Mouse (Mus musculus): ENCODE results near the gene Spaca9. TPM values are rescaled to one million over a fixed set of nuclear protein-coding genes. Genes with fewer than 3 reads are reported as not detected.

Gene Spaca9
- polyA plus RNA-seq, 1 experiment from 2014 or later: 2.1 TPM

DNA sequence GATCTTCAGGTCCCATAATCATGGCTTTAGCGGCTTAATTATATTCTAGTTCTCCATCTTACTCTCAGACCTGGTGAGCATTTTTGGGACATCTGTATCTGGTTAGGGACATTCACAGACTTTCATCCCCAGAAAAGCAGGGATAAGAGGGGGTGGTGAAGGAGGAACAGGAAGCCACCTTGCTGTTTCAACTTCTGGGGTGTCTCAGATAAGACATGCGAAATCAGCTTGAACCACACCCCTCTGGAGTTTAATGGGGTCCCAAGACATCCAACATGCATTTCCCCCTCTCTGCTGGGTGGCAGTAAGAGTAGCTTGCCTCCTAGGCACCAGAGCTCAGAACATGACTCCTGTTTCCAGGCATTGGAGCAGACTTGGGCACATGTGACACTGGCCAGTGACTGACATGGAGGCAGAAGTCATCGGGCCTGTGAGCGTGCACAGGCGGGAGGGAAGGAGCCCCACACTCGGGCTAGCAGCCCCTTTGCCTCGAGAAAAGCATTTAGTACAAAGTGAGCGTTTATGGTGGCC is 6.6 kb upstream of the Spaca9 start:
- ATAC-seq (ENCODE audit: low FRiP score): no peak
- Histone ChIP-seq H3K27me3 (0 out of 2 replicates have a peak, but pooled peaks cover 3% of the 10 kb centered on the region), H3K4me1 (0 out of 2 replicates have a peak, but pooled peaks cover 9% of the 10 kb centered on the region), H3K9me3 (replicated peaks) (no peaks in the 10 kb centered on the region), H3K36me3 (no peaks in the 10 kb centered on the region), H3K4me3 (no peak overlapping the region), H3K4me2 (replicated peaks) (no peak overlapping the region), H3K27ac (no peak overlapping the region), H3K9ac (no peak overlapping the region)
- 73% methylated on average over 8 of the region's 8 CpGs for whole genome bisulfite sequencing

DNA sequence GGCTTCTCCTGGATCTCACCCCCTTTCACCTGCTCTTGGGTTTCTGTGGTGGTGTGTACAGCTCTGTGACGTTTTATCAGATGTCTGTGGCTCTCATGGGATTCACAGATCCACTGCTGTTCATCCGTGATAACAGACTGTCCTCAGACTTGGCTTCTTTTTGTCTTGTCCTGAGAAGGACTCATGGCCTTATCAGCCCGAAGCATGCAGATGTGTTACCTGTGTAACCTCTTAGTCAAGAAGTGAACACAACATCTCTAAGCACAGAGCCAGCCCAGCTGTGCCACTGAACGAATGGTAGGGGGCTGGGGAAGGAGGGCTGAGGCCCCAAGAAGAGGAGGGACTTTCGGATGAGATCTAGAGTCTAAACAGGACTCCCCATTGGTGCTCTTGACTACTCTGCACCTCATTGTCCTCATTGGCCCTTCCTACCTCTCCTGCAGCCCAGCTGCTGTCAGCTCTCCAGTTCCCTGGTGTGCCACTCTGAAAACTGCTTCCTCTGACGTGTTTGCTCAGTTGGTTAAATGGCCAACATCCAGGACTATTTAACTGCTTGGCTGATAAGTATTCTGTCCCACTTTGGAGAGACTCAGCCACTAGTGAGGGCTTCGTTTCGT is 2.2 kb upstream of the Spaca9 start:
- Histone ChIP-seq H3K4me3 (no peak overlapping the region), H3K27me3 (peaks cover 9% of the 10 kb centered on the region; the same call in 1 of the 2 replicates), H3K9ac (no peak overlapping the region), H3K4me1 (peaks cover 14% of the 10 kb centered on the region), H3K36me3 (no peaks in the 10 kb centered on the region), H3K4me2 (replicated peaks) (no peak overlapping the region), H3K9me3 (replicated peaks) (no peaks in the 10 kb centered on the region), H3K27ac (no peak overlapping the region)
- 70% methylated on average over 8 of the region's 8 CpGs for WGBS
- ATAC-seq (ENCODE audit: low FRiP score): no peak

DNA sequence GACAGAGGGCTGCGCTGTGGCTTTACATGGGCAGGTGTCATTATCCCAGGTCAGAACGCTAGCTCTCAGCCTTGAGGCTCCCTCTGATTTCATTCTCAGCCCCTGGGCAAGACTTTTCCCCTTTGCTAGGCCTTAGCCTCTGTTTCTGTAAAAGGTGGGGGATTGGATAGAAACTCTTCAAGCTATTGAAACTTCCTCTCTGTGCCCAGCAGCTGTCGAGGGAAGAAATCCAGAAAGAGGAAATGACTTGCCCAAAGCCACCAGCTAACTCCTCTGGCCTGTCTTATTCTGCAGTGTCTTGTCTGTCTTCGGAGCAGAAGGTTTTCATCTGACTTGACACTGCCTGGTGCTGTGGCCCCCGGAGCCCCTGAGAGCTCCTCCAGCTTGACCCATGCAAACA is 961 bp downstream of the Spaca9 start:
- ATAC-seq (ENCODE audit: low FRiP score): no peak
- Histone ChIP-seq H3K27me3 (peaks cover 9% of the 10 kb centered on the region; the same call in 1 of the 2 replicates), H3K27ac (no peak overlapping the region), H3K36me3 (no peaks in the 10 kb centered on the region), H3K4me2 (replicated peaks) (no peak overlapping the region), H3K4me3 (no peak overlapping the region), H3K4me1 (peaks cover 14% of the 10 kb centered on the region), H3K9me3 (replicated peaks) (no peaks in the 10 kb centered on the region), H3K9ac (no peak overlapping the region)
- WGBS: 84% methylated on average over 5 of the region's 5 CpGs

DNA sequence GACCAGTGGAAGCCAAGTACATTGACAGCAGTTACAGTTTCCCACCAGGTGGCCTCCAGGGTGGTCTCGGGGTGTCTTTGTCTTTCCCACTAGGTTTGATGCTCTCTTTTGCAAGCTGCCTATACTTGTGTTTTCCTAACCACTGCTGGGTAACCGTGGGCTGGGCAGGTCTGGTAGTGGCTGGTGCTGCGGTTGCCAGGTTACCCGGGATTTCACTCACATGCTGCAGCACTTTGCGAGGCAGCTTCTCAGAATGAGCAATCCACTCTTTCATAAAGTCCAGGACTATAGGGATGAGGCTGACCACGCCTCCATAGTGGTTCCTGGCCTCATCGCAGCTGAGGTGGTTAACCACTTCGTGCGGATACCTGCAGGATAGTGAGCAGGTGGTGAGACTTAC is 6.8 kb downstream of the Spaca9 start:
- Histone ChIP-seq H3K4me3 (no peak overlapping the region), H3K4me1 (no peaks in the 10 kb centered on the region), H3K27ac (no peak overlapping the region), H3K36me3 (peaks cover 10% of the 10 kb centered on the region), H3K9ac (no peak overlapping the region), H3K4me2 (replicated peaks) (no peak overlapping the region), H3K27me3 (no peaks in the 10 kb centered on the region), H3K9me3 (replicated peaks) (no peaks in the 10 kb centered on the region)
- no peak for ATAC-seq (ENCODE audit: low FRiP score)
- WGBS: 67% methylated on average over 9 of the region's 9 CpGs

DNA sequence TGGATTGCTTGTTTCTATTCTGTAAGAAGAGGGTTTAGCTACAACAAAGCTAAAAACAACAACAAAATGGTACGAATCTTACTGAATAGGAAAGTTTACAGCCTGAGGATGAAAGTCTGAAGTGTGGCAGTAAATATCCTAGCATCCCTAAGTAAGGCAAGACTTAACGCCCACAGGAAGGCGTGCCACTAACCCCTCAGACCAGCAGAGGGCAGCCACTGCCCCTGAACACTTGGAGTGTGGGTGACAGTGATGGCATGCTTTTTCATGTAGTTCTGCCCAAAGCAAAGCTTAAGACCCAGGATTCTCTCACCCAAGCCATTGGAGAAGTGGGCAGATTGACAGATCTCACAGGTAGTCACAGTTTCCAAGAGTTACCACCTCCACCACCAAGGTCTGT is 11.1 kb downstream of the Spaca9 start:
- no peak overlapping the region for H3K4me2 ChIP-seq (replicated peaks)
- ATAC-seq (ENCODE audit: low FRiP score): no peak
- H3K27ac ChIP-seq: no peak overlapping the region
- no peaks in the 10 kb centered on the region for H3K27me3 ChIP-seq
- H3K9me3 ChIP-seq (replicated peaks): no peaks in the 10 kb centered on the region
- no peak overlapping the region for H3K9ac ChIP-seq
- peaks cover 52% of the 10 kb centered on the region for H3K36me3 ChIP-seq
- WGBS: 45% methylated on average over 3 of the region's 3 CpGs
- no peaks in the 10 kb centered on the region for H3K4me1 ChIP-seq
- H3K4me3 ChIP-seq: no peak overlapping the region

GRCm38 (mm10) chr2:28685895-28686294 is 13.6 kb downstream of the Spaca9 start:
- WGBS: 88% methylated on average over 7 of the region's 7 CpGs
- Histone ChIP-seq H3K9ac (no peak overlapping the region), H3K9me3 (replicated peaks) (no peaks in the 10 kb centered on the region), H3K4me2 (replicated peaks) (no peak overlapping the region), H3K4me3 (no peak overlapping the region), H3K27me3 (no peaks in the 10 kb centered on the region), H3K27ac (no peak overlapping the region), H3K4me1 (no peaks in the 10 kb centered on the region), H3K36me3 (peaks cover 77% of the 10 kb centered on the region)
- no peak for ATAC-seq (ENCODE audit: low FRiP score)

- Histone ChIP-seq H3K27ac (no peak overlapping the region), H3K4me2 (replicated peaks) (no peak overlapping the region), H3K4me3 (no peak overlapping the region), H3K27me3 (no peaks in the 10 kb centered on the region), H3K36me3 (peaks cover 92% of the 10 kb centered on the region), H3K4me1 (no peaks in the 10 kb centered on the region), H3K9me3 (replicated peaks) (no peaks in the 10 kb centered on the region), H3K9ac (no peak overlapping the region)
- no peak for ATAC-seq (ENCODE audit: low FRiP score)
- 92% methylated on average over 4 of the region's 4 CpGs for WGBS
Measured at GRCm38 (mm10) chr2:28681718-28682117, 17.8 kb downstream of the Spaca9 start.

GRCm38 (mm10) chr2:28680710-28681109 is 18.8 kb downstream of the Spaca9 start:
- no peaks in the 10 kb centered on the region for H3K27me3 ChIP-seq
- no peak overlapping the region for H3K9ac ChIP-seq
- peaks cover 93% of the 10 kb centered on the region for H3K36me3 ChIP-seq
- 39% methylated on average over 4 of the region's 4 CpGs for WGBS
- H3K9me3 ChIP-seq (replicated peaks): no peaks in the 10 kb centered on the region
- no peak for ATAC-seq (ENCODE audit: low FRiP score)
- H3K27ac ChIP-seq: no peak overlapping the region
- H3K4me2 ChIP-seq (replicated peaks): no peak overlapping the region
- no peak overlapping the region for H3K4me3 ChIP-seq
- H3K4me1 ChIP-seq: no peaks in the 10 kb centered on the region

- no peak for ATAC-seq (ENCODE audit: low FRiP score)
- no peaks in the 10 kb centered on the region for H3K9me3 ChIP-seq (replicated peaks)
Measured at GRCm38 (mm10) chr2:28676005-28676404, 23.5 kb downstream of the Spaca9 start.

DNA sequence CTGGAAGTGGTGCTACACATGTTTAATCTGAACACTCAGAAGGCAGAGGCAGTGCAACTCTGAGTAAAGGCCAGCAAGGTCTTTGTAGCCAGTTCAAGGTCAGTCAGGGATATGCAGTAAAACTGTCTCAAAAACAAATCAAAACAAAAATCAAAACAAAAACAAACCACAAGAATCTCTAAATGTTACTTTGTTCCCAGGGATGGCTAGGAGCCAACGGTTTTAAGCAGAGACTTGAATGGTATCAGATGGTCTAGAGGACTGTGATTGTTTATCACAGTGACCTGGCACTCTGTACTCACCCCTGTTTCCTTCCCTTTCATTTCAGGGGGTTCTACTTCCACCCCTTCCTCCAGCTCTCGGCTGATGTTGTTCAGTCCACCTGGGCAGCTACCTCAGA is 28.1 kb downstream of the Spaca9 start:
- no peaks in the 10 kb centered on the region for H3K27me3 ChIP-seq
- H3K27ac ChIP-seq: no peak overlapping the region
- H3K4me1 ChIP-seq: no peaks in the 10 kb centered on the region
- WGBS: 89% methylated on average over 2 of the region's 2 CpGs
- no peak overlapping the region for H3K9ac ChIP-seq
- H3K36me3 ChIP-seq: peaks cover 91% of the 10 kb centered on the region
- no peak overlapping the region for H3K4me3 ChIP-seq
- no peak for ATAC-seq (ENCODE audit: low FRiP score)
- no peaks in the 10 kb centered on the region for H3K9me3 ChIP-seq (replicated peaks)
- no peak overlapping the region for H3K4me2 ChIP-seq (replicated peaks)

More at GRCm38 (mm10) chr2:28676005-28676404, 23.5 kb downstream of the Spaca9 start:
- no peaks in the 10 kb centered on the region for H3K4me1 ChIP-seq
- H3K27ac ChIP-seq: no peak overlapping the region
- H3K4me3 ChIP-seq: no peak overlapping the region
- H3K4me2 ChIP-seq (replicated peaks): no peak overlapping the region
- H3K9ac ChIP-seq: no peak overlapping the region
- H3K27me3 ChIP-seq: no peaks in the 10 kb centered on the region
- WGBS: 92% methylated on average over 8 of the region's 8 CpGs
- peaks cover 89% of the 10 kb centered on the region for H3K36me3 ChIP-seq

- H3K36me3 ChIP-seq: peaks cover 75% of the 10 kb centered on the region
- ATAC-seq (ENCODE audit: low FRiP score): no peak
- H3K4me2 ChIP-seq (replicated peaks): no peak overlapping the region
Measured at GRCm38 (mm10) chr2:28665818-28666217, 33.7 kb downstream of the Spaca9 start.

DNA sequence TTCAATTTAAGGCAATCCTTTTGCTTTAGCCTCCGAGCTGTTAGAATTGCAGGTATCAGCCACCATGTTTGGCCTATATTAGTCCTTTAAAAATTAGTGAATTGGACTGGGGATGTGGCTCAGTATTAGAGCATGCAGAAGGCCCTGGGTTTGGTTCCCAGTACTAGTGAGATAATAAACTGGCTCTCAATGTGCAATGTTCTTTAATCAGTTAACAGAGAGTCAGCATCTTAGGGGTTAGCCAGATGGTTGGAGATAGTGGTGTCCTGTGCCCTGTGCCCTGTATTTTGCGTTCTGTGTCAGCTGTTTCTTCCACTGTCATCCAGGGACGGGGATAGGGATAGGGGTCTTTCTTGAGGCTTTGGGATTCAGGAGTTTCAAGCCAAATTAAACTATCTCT is 36.6 kb downstream of the Spaca9 start:
- Histone ChIP-seq H3K9me3 (replicated peaks) (no peaks in the 10 kb centered on the region), H3K4me1 (no peaks in the 10 kb centered on the region), H3K36me3 (peaks cover 78% of the 10 kb centered on the region), H3K27me3 (no peaks in the 10 kb centered on the region), H3K4me3 (no peak overlapping the region), H3K27ac (no peak overlapping the region), H3K4me2 (replicated peaks) (no peak overlapping the region), H3K9ac (no peak overlapping the region)
- no peak for ATAC-seq (ENCODE audit: low FRiP score)
- WGBS: 98% methylated on average over 3 of the region's 3 CpGs

More at GRCm38 (mm10) chr2:28665818-28666217, 33.7 kb downstream of the Spaca9 start:
- no peak overlapping the region for H3K27ac ChIP-seq
- H3K27me3 ChIP-seq: no peaks in the 10 kb centered on the region
- H3K4me3 ChIP-seq: no peak overlapping the region
- H3K4me1 ChIP-seq: no peaks in the 10 kb centered on the region
- H3K9me3 ChIP-seq (replicated peaks): no peaks in the 10 kb centered on the region
- WGBS: 80% methylated on average over 3 of the region's 3 CpGs
- H3K9ac ChIP-seq: no peak overlapping the region

DNA sequence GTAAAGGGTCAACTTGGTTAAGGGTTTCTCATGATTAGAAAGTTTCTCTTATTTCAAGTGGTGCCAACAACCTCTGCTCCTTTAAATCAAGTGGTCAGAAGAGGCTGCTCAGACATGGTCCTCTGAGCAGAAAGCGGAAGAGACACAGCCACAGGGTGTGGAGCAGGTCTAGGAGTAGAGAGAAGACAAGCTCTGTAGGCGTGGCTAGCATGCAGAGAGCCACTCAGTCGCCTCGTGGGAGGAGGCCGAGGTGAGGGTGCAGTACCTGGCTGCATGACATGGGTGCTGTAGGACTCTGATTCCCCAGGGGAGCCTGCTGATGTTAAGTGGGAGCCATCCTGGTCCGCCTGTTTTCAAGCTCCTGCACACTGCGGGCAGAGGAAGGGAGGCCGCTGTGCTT is 43.3 kb downstream of the Spaca9 start:
- Histone ChIP-seq H3K4me3 (no peak overlapping the region), H3K36me3 (peaks cover 63% of the 10 kb centered on the region), H3K27ac (no peak overlapping the region), H3K9ac (no peak overlapping the region), H3K4me1 (no peaks in the 10 kb centered on the region), H3K4me2 (replicated peaks) (no peak overlapping the region), H3K9me3 (replicated peaks) (no peaks in the 10 kb centered on the region), H3K27me3 (no peaks in the 10 kb centered on the region)
- no peak for ATAC-seq (ENCODE audit: low FRiP score)
- 77% methylated on average over 8 of the region's 8 CpGs for WGBS

Data from hindbrain, embryonic 12.5 days (tissue).